8 mouse cellular contexts compared by ENCODE assay signal in genomic region chr16:35422141-35422540, GRCm38 (mm10). TPM values are rescaled to one million over a fixed set of nuclear protein-coding genes. Genes with fewer than 3 reads are reported as not detected.
DNase-seq lines count a peak whose midpoint lies in the region; ATAC-seq and TF ChIP-seq lines count a peak whose summit lies in the region.

No protein-coding gene starts in this region.

- H3K36me3 ChIP-seq in hindbrain, embryonic 14.5 days (replicated peaks; ENCODE audit: control insufficient read depth, insufficient read depth), result no peaks in the 10 kb centered on the region
- H3K36me3 ChIP-seq in hindbrain, embryonic 13.5 days, result no peaks in the 10 kb centered on the region
- H3K36me3 ChIP-seq in CH12.LX (replicated peaks in 1 of 2; ENCODE audit: control insufficient read depth in 1 of 2, insufficient read depth in 1 of 2, low read length in 1 of 2), result no peaks in the 10 kb centered on the region

- peaks cover 10% of the 10 kb centered on the region for H3K4me1 ChIP-seq in hindbrain, embryonic 14.5 days (replicated peaks; ENCODE audit: control insufficient read depth, insufficient read depth, low read length)
- H3K4me1 ChIP-seq in hindbrain, embryonic 13.5 days (replicated peaks), result peaks cover 14% of the 10 kb centered on the region
- no peaks in the 10 kb centered on the region for H3K4me1 ChIP-seq in CH12.LX (ENCODE audit: control insufficient read depth in 1 of 2, insufficient read depth in 2 of 2)
- H3K4me1 ChIP-seq in embryonic fibroblast, embryonic 13.5 days (ENCODE audit: control insufficient read depth, insufficient read depth, low read length), result no peaks in the 10 kb centered on the region

- no peaks in the 10 kb centered on the region for H3K79me2 ChIP-seq in CH12.LX (replicated peaks; ENCODE audit: control insufficient read depth, extremely low read depth, insufficient read depth, poor library complexity, severe bottlenecking)

- DNase-seq in hindbrain, embryonic 14.5 days (ENCODE audit: low spot score), result peak; percentile 36
- DNase-seq in CH12.LX (ENCODE audit: extremely low read depth), result peak; percentile 33
- peak; percentile 48 for DNase-seq in adrenal gland, postnatal 14 days
- DNase-seq in lung, postnatal 10 days, result peak; percentile 26
- DNase-seq in ovary, postnatal 10 days (ENCODE audit: low spot score), result no peak

- peak in 1 of 2 experiments; percentile 73; a peak in 2 of 4 replicates for TF ChIP-seq CTCF in CH12.LX (conservative IDR thresholded peaks at IDR 0.05 in 1 of 2, IDR thresholded peaks at IDR 0.05 in 1 of 2; ENCODE audit: low read depth in 2 of 2, low read length in 2 of 2)
- TF ChIP-seq CTCF in embryonic fibroblast, embryonic 13.5 days (IDR thresholded peaks at IDR 0.05; ENCODE audit: borderline replicate concordance, insufficient read depth, low read length), result peak; percentile 51; the same call in 1 of the 2 replicates

- no peak for ATAC-seq in hindbrain, embryonic 14.5 days (ENCODE audit: low FRiP score)
- no peak for ATAC-seq in hindbrain, embryonic 13.5 days (ENCODE audit: low FRiP score)
- ATAC-seq in erythroid progenitor cell, adult 5-6 weeks (replicated peaks; ENCODE audit: low FRiP score, poor library complexity, severe bottlenecking), result no peak

- H3K27ac ChIP-seq in hindbrain, embryonic 14.5 days, result no peak overlapping the region
- H3K27ac ChIP-seq in hindbrain, embryonic 13.5 days, result no peak overlapping the region
- no peak overlapping the region for H3K27ac ChIP-seq in CH12.LX (ENCODE audit: insufficient read depth, low read depth)
- no peak overlapping the region for H3K27ac ChIP-seq in embryonic fibroblast, embryonic 13.5 days (ENCODE audit: insufficient read depth, low read length)

- WGBS in hindbrain, embryonic 14.5 days, result 69% methylated on average over 4 of the region's 4 CpGs
- WGBS in hindbrain, embryonic 13.5 days, result 74% methylated on average over 4 of the region's 4 CpGs

- peak; percentile 50 for TF ChIP-seq RAD21 in CH12.LX (IDR thresholded peaks at IDR 0.05; ENCODE audit: low read depth, low read length)

- dilution Hi-C loops in CH12.LX (cut with MboI; ENCODE audit: extremely low pct_ligation_motif_present, extremely low pct_unique_long_range_greater_than_20kb, low sequenced_read_pairs), result no loop called here

- H3K4me3 ChIP-seq in hindbrain, embryonic 14.5 days (replicated peaks; ENCODE audit: low read length), result no peak overlapping the region
- no peak overlapping the region for H3K4me3 ChIP-seq in hindbrain, embryonic 13.5 days
- H3K4me3 ChIP-seq in CH12.LX (replicated peaks in 1 of 3; ENCODE audit: low read depth in 2 of 3, low read length in 2 of 3, poor library complexity in 1 of 3), result no peak overlapping the region
- H3K4me3 ChIP-seq in embryonic fibroblast, embryonic 13.5 days (ENCODE audit: insufficient read depth, low read length), result no peak overlapping the region

- H3K27me3 ChIP-seq in hindbrain, embryonic 14.5 days (ENCODE audit: control insufficient read depth, insufficient read depth, low read length), result no peaks in the 10 kb centered on the region
- no peaks in the 10 kb centered on the region for H3K27me3 ChIP-seq in hindbrain, embryonic 13.5 days
- H3K27me3 ChIP-seq in CH12.LX (replicated peaks), result peaks cover 91% of the 10 kb centered on the region

- no peak for TF ChIP-seq EP300 in CH12.LX (IDR thresholded peaks at IDR 0.05; ENCODE audit: low read length)

- in situ Hi-C loops in CH12.LX (cut with MboI; ENCODE audit: low pct_ligation_motif_present, low pct_unique_long_range_greater_than_20kb, low sequenced_read_pairs), result loop anchor here (10.0 kb wide), 1 partner anchor 203 kb away; no protein-coding TSS in a partner anchor

- H3K9me3 ChIP-seq in hindbrain, embryonic 14.5 days (ENCODE audit: control insufficient read depth, low read length), result no peaks in the 10 kb centered on the region
- H3K9me3 ChIP-seq in hindbrain, embryonic 13.5 days, result no peaks in the 10 kb centered on the region
- no peaks in the 10 kb centered on the region for H3K9me3 ChIP-seq in CH12.LX (replicated peaks; ENCODE audit: low read length)

- TF ChIP-seq POLR2A in CH12.LX (IDR thresholded peaks at IDR 0.05; ENCODE audit: low read depth, low read length), result no peak
- no peak for TF ChIP-seq POLR2A in embryonic fibroblast, embryonic 13.5 days (IDR thresholded peaks at IDR 0.05; ENCODE audit: low read depth, low read length)

- H3K9ac ChIP-seq in hindbrain, embryonic 14.5 days, result no peak overlapping the region
- H3K9ac ChIP-seq in hindbrain, embryonic 13.5 days, result no peak overlapping the region
- H3K9ac ChIP-seq in CH12.LX (ENCODE audit: insufficient read depth, low read depth), result no peak overlapping the region

- H3K4me2 ChIP-seq in hindbrain, embryonic 14.5 days (replicated peaks), result no peak overlapping the region
- H3K4me2 ChIP-seq in hindbrain, embryonic 13.5 days, result no peak overlapping the region
- no peak overlapping the region for H3K4me2 ChIP-seq in CH12.LX (ENCODE audit: insufficient read depth, low read depth, poor library complexity, severe bottlenecking)

TF ChIP-seq in CH12.LX, 34 proteins besides CTCF, POLR2A, EP300 and RAD21:
- TF ChIP-seq ETS1 (conservative IDR thresholded peaks at IDR 0.05; ENCODE audit: low read depth, low read length) (no peak), SMC3 (IDR thresholded peaks at IDR 0.05; ENCODE audit: low read depth, low read length) (peak; percentile 68)

RNA-seq across cellular contexts. Expression of gene Sec22a, which starts 58.4 kb away (rescaled TPM):
- polyA plus RNA-seq in hindbrain, embryonic 14.5 days (2014; fragmentation: Nextera tagmentation; extraction: Ambion mirVana), result 44.0 and 44.1 TPM in 2 replicates
- polyA plus RNA-seq in hindbrain, embryonic 13.5 days (2015; fragmentation: Nextera tagmentation; extraction: Ambion mirVana), result 43.6 and 44.3 TPM in 2 replicates
- total RNA-seq in CH12.LX (2012; rRNA removed), result 9.8 and 10.8 TPM in 2 replicates
- 14.1 and 17.8 TPM in 2 replicates for total RNA-seq in CH12.LX (2014; rRNA removed)
- 8.6 and 9.7 TPM in 2 replicates for polyA plus RNA-seq in CH12.LX (2012; ENCODE audit: insufficient read length, low read depth)
- 24.4 and 24.9 TPM in 2 replicates for total RNA-seq in adrenal gland, postnatal 14 days (2021)
- 26.3 and 35.8 TPM in 2 replicates for polyA plus RNA-seq in embryonic fibroblast, embryonic 13.5 days (2011; ENCODE audit: insufficient read length, low read depth, missing spikeins)
- 1.8 and 7.5 TPM in 2 replicates for total RNA-seq in erythroid progenitor cell, adult 5-6 weeks (2015; ENCODE audit: low replicate concordance)
- total RNA-seq in erythroid progenitor cell, adult 5-6 weeks (2017; ENCODE audit: low replicate concordance), result 0.51 and 0.83 TPM in 2 replicates
